Mouse (Mus musculus) adrenal gland, adult 18-20 months (tissue): ENCODE measurements at regions not wholly inside any gene's neighbourhood (a gene's known extent, or its start where the extent isn't known, plus 50 kb on each side); places are given as distances from the start of the nearest gene placed in this dataset.

Experiments
- DNase-seq, 2 experiments: peaks; one replicate each; pipeline ENCODE4 v3.0.0; 2021 to 2022; ENCODE audit warnings: low spot score in 2 of 2

- no peak for DNase-seq
Observed at GRCm38 (mm10) chr13:37149961-37150360, 99.9 kb upstream of the F13a1 start.

DNA sequence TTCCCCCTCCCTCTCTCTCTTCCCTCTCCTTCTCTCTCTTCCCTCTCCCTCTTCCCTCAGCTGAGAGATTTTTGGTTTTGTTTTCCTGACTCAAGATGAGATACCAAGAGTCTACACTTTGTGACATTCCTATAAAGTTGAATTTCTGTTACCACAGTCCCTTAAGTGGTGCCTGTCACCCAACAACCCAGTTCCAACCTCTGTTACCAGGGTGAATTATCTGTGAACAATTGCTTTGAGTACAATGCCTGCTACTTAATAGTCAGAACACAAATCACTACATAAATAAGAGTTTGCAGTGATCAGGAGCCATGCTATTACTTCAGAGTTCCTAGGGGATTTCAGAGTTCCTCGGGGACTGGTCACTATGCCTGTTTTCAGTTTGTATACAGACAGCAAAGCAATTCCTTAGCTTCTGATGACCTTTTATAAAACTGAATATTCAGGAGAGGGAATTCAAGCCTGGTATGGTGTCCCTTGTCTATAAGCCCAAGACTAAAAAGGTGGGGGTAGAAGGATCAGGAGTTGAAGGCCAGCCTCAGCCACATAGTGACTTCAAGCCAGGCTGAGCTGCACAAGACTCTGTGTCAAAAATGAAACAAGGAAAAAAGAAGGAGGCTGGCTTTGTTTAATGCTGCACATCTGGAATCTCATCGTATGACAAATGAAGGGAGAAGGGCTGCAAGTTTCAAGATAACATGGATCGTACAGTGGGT is 99.2 kb upstream of the F13a1 start:
- no peak for DNase-seq

DNA sequence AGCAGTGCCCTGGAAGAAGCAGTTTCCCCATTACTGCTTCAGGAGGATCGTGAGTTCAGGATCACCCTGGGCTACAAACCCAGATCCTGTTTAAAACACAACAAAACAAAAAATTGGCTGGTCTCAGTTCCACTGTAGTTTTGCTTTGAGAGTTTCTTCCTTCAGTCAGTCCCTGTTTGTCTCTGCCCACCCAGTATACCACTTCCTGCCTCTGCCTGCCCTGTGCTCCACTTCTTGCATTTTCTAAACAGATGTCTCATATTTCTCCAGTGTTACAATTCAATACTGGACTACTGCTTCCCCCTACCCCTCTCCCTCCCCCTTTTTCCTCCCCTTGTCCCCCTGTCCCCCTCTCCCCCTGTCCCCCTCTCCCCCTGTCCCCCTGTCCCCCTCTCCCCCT is 98.6 kb upstream of the F13a1 start:
- no peak for DNase-seq

- no peak for DNase-seq
Observed at GRCm38 (mm10) chr13:37147790-37148189, 97.7 kb upstream of the F13a1 start.

- DNase-seq, result no peak
Observed at GRCm38 (mm10) chr13:37142812-37143211, 92.8 kb upstream of the F13a1 start.

GRCm38 (mm10) chr13:37135115-37135514 is 85.1 kb upstream of the F13a1 start:
- no peak for DNase-seq

DNA sequence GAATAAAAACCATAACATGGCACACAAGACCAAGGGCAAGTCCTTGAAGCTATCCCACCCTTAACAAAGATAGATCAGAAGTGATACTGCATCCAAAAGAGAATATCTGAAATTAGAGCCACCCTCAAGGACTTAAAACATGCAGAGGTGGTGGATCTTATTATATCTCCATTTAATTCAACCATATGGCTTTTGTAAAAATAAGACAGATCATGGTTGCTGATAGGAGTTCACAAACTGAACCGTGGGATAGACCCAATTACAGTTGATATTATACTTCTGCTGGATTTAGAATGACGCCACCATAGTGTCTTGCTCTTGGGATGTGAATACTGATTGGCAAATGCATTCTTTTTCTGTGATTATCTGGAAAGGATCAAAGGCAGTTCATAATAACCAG is 84.5 kb upstream of the F13a1 start:
- no peak for DNase-seq

GRCm38 (mm10) chr13:37130637-37131036 is 80.6 kb upstream of the F13a1 start:
- DNase-seq, result no peak

DNA sequence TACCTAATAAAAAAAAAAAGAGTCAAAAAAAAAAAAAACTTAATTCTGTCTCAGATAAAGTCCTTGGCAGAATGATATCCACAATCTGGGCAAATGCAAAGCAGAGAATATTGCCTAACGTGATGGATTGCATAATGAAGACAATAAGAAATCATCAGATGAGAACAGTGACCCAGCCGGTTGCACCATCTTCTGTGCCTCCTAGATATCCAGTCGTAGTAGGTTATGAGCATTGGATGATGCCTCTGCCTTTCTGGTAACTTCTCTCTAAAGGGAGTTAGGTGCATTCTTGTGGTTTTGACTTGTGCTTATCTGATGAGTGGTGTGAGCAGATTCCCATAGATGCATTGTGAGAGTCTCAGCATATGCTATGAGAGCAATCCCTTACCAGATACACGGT is 71.6 kb upstream of the F13a1 start:
- no peak for DNase-seq

- no peak for DNase-seq
Observed at GRCm38 (mm10) chr13:37120219-37120618, 70.2 kb upstream of the F13a1 start.

DNA sequence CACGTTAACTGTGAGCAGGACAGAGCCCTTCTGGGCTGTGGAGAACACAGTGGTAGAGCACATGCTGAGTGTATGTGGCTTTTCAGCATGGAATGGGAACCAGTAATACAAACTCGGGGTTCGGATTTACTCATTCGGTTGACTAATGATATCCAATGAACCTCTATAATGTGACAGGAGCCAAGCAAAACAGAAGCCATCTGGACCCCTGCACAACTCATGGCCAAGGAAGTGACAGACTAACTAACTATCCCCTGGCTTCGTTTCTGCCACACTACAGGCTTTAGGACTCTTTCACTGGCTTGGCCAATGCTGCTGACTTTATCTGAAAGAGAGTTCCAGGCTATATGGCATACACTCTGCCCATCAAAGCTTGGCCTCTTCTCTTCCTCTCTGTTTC is 64.3 kb upstream of the F13a1 start:
- DNase-seq, result no peak

DNA sequence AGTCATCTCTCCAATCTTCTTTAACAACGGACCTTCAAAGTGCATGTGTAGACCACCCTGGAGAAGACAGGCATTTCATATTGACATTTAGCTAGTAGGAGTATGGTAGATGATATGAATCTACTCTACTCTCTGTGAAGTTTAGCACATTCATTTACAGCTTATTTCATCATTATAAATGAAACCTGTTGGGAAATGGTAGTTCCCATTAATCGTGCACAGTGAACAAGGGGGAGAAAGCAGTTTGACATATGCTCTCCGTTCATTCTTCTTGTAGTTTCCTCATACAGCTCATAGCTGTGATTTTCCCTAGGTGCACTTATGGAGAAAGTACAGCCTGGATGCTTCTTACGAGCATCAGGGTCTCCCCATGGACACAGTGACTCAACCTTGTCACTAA is 61.7 kb upstream of the F13a1 start:
- no peak for DNase-seq

GRCm38 (mm10) chr13:37107721-37108120 is 57.7 kb upstream of the F13a1 start:
- no peak for DNase-seq

DNA sequence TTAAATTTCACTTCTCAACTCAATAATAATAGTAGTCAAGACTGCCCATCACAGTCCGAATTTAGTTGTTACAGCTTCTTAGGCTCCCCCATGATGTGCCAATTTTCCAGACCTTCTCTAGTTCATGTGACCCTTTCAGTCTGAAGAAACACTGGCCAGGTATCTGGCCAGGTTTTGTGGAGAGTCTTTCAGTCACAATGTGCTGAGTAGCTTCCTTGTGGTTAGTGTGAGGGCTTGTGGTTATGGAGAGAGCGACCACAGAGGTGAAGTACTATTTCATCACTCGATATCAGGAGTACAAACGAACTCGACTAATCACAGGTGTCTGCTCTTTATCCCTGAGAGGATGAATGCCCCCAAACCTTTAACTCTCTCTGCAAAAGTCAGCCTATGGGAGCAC is 56.0 kb upstream of the F13a1 start:
- DNase-seq, result no peak

DNA sequence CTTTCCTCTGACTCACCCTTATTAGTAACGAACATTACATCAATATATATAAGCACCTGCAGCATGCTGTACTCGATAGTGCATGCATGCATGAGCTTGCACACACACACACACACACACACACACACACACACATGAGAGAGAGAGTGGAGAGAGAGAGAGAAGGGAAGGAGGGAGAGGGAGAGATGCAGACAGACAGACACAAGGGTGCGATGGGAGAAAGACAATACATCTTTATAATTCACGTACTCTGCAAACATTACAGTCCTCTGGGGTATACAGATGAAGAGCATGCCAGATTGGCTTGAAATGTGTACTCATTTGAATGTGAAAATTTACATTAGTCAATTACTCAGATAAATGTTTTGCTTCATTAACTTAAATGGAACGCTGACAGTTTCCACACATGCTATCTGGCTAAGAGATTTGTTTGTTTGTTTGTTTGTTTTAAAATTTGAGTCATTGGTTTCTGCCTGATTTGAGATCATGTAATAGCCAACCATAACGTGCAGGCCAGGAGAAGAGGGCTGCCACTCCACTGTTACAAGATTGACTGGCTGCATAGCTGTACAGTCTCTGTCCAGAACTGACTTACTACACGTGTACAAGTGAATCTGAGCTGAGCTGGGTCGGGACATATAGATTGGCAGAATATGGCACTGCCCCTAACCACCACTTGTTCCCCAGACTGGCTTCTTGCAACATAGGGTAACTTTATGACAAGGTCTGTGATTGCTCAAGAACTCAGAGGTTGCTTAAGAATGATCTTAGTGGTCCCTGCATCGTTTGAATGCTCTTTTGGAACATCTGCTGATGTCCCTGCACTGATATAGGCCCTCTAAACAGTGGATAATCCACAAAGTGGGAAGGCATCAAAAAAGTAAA is 54.6 kb upstream of the F13a1 start:
- DNase-seq, result no peak

DNA sequence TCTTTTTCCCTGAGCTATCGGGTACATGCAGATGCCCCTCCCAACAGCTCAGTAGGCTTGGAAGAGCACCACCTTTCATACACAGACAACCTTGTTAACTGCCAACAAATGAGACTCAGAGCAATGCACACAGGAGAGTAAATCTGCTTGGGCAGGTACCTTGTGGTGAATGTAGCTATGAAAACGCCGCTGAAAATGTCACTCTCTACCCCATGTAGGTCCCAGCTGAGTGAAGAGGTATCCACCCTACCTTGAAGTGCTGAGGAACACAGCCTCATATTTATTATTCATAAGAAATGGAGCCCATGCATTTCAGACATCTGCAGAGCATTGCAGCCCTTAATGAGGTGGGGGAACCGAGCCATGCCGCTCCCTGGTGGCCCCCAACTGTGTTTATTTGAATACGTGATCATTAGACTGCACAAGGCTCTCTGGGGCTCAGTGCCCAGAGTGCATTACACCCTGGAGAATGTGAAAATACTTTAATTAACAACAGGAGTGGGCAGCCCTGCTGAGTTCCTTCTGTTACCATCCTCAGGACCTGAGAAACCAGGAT is 53.8 kb upstream of the F13a1 start:
- DNase-seq, result no peak

- no peak for DNase-seq
Observed at GRCm38 (mm10) chr13:37101755-37102154, 51.7 kb upstream of the F13a1 start.
